Mouse (Mus musculus) bone marrow, adult 2 months (tissue): Measurements from ENCODE around the gene Aes. TPM values are rescaled to one million over a fixed set of nuclear protein-coding genes. Genes with fewer than 3 reads are reported as not detected.

Source experiments
- H3K27ac ChIP-seq: fragments of 200-500 bp; 2 replicates; pipeline ENCODE4 v1.5.1; 2012; ENCODE audit warnings: low read depth, mild to moderate bottlenecking, control low read depth, inconsistent platforms, low read length; ENCODE audit not compliant: control insufficient read depth, poor library complexity, insufficient read depth
- H3K4me1 ChIP-seq: fragments of 200-500 bp; 2 replicates; pipeline ENCODE4 v1.6.1; 2011; ENCODE audit warnings: low read length; ENCODE audit not compliant: control insufficient read depth, insufficient read depth
- H3K4me3 ChIP-seq: fragments of 200-500 bp; replicated peaks from 2 replicates; pipeline ENCODE3; 2011; ENCODE audit warnings: mild to moderate bottlenecking, low read depth, low read length, control low read depth; ENCODE audit not compliant: control insufficient read depth
- CTCF ChIP-seq: fragments of 200-500 bp; IDR thresholded peaks from 2 replicates; pipeline ENCODE4 v1.5.1; 2011; ENCODE audit warnings: low read length, control low read depth; ENCODE audit not compliant: control insufficient read depth, insufficient read depth
- POLR2A ChIP-seq: fragments of 200-500 bp; IDR thresholded peaks from 2 replicates; pipeline ENCODE4 v1.6.1; 2011; ENCODE audit warnings: low read depth, mild to moderate bottlenecking, control low read depth, low read length, borderline replicate concordance; ENCODE audit not compliant: control insufficient read depth
- whole genome bisulfite sequencing: fragments of 180-500 bp; shearing (Covaris S2); methylation state at CpG from one replicate; pipeline ENCODE4 v1.1.7; 2018; 5-methylcytosine and 5-hydroxymethylcytosine counted together
- polyA plus RNA-seq: library from polyadenylated mRNA; stranded (reverse); fragments of >200 nt; gene quantifications from 2 replicates; pipeline ENCODE4 v1.2.4, GENCODE M21; 2011; ENCODE audit warnings: low replicate concordance; ENCODE audit not compliant: missing spikeins, insufficient read depth, insufficient read length

Aes gene
- polyA plus RNA-seq, 1 experiment: 306 TPM

DNA sequence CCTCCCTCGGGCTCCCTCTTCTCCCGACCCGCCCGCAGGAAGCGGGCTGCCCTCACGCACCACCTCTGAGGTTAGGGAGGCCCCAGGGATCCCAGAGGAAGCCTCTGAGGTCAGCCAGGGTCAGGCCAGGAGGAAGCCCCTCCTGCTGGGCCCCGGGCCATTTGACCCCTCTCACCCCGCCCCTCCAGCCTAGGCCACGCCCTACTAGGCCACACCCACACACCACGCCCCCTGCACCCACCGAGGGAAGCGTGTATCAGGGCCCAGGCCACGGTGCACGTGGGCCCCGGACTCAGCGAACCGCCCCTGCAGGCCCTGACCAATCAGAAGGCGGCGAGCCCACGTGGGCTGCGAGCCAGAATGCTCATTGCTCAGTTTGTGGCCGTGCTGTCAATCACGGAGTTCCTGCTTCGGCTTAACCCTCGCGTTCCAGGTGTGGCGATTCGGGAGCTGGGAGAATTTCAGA, 41.5 kb downstream of the Aes start, which contains the start of gene Tle6:
Gene Tle6, minus strand, starts transcription at position 336 of the 466 bp plus-strand sequence.
- peaks cover 14% of the 10 kb centered on the region for H3K4me1 ChIP-seq
- peak within 1 kb of the TSS; percentile 0; the same call in 1 of the 2 replicates for H3K27ac ChIP-seq
- peak within 1 kb of the TSS; percentile 63 for H3K4me3 ChIP-seq
- no peak for TF ChIP-seq CTCF
- peak; percentile 45; the same call in 1 of the 2 replicates for TF ChIP-seq POLR2A
- WGBS: under 1% methylated on average over 28 of the region's 28 CpGs

- Histone ChIP-seq H3K4me3 (peak overlapping the region; percentile 63), H3K27ac (no peak overlapping the region), H3K4me1 (peaks cover 13% of the 10 kb centered on the region)
- TF ChIP-seq POLR2A (no peak), CTCF (no peak)
- WGBS: 28% methylated on average over 7 of the region's 7 CpGs
Measured at GRCm38 (mm10) chr10:81601396-81601905, 42.2 kb downstream of the Aes start.

DNA sequence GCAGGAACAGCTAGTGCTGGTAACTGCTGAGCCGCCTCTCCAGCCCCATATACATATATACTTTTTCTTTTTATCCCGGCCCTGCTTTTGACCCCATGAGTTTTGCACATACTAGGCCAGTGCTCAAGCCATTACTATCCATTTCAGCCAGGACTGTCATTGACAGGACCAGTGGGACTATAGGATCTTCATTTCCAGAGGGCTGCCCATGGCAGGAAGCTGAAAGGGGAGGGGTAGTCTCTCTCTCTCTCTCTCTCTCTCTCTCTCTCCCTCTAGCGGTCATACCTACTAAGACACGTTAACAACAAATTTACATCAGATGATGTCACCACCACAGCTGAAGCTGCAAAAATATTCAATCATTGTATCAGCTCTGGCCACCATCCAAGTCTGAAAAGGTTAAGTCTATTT, 43.5 kb downstream of the Aes start:
- no peak overlapping the region for H3K27ac ChIP-seq

DNA sequence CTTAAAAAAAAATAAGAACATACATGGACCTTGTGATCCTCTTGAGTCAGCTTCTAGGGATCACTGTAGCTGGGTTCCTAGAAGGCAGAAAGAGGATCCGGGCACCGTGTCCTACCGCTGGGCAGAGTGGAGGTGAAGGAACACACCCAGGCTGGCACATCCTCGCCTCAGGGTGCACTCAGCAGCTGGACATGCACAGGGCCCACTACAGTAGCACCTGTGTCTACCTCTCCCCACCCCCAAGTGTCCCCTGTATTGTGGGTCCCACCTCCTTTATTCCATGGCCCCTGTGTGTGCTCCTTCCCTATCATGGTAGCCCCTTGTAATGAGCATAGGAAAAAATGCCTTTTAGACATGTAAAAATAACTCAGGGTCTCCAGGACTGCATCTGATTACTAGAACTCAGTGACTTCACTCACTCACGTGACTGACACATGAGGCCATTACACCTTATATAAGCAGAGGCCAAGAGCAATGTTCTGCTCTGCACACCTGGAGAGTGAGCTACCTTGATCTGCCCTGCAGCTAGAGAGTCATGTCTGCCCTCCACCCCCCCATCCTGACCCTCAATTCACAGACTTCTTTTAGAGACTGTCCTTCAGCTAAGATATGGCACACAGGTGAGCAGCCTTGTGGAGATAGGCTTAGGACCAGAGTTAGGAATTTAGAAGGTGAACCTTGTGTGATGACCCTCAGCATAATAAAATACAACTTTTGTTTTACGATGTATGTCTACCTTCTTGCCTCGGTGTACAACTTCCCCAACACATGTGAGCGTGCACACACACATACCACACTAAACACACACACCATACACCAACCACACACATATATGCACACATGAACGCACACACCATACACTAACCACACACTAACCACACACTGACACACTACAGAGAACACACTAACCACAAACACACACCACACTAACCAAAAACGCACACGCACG, 45.0 kb downstream of the Aes start:
- H3K27ac ChIP-seq: peak overlapping the region; percentile 27; the same call in 1 of the 2 replicates
- TF ChIP-seq CTCF: no peak
- no peak for TF ChIP-seq POLR2A
- H3K4me3 ChIP-seq: peak overlapping the region; percentile 59
- 37% methylated on average over 12 of the region's 12 CpGs for WGBS
- peaks cover 8% of the 10 kb centered on the region; the same call in 1 of the 2 replicates for H3K4me1 ChIP-seq

More for the DNA sequence above, 43.5 kb downstream of the Aes start:
- H3K4me1 ChIP-seq: peaks cover 11% of the 10 kb centered on the region; the same call in 1 of the 2 replicates
- WGBS: 20% methylated on average over 4 of the region's 4 CpGs
- TF ChIP-seq POLR2A (no peak), CTCF (peak; percentile 38; the same call in 1 of the 2 replicates)
- H3K4me3 ChIP-seq: no peak overlapping the region

GRCm38 (mm10) chr10:81604968-81605665, 45.8 kb downstream of the Aes start:
- TF ChIP-seq CTCF (peak; percentile 91), POLR2A (no peak)
- WGBS: 3% methylated on average over 29 of the region's 29 CpGs
- Histone ChIP-seq H3K4me3 (peak overlapping the region; percentile 59), H3K4me1 (peaks cover 8% of the 10 kb centered on the region; the same call in 1 of the 2 replicates), H3K27ac (peak overlapping the region; percentile 71)

- WGBS: 1% methylated on average over 14 of the region's 14 CpGs
Measured at GRCm38 (mm10) chr10:81605666-81605973, 46.3 kb downstream of the Aes start.

DNA sequence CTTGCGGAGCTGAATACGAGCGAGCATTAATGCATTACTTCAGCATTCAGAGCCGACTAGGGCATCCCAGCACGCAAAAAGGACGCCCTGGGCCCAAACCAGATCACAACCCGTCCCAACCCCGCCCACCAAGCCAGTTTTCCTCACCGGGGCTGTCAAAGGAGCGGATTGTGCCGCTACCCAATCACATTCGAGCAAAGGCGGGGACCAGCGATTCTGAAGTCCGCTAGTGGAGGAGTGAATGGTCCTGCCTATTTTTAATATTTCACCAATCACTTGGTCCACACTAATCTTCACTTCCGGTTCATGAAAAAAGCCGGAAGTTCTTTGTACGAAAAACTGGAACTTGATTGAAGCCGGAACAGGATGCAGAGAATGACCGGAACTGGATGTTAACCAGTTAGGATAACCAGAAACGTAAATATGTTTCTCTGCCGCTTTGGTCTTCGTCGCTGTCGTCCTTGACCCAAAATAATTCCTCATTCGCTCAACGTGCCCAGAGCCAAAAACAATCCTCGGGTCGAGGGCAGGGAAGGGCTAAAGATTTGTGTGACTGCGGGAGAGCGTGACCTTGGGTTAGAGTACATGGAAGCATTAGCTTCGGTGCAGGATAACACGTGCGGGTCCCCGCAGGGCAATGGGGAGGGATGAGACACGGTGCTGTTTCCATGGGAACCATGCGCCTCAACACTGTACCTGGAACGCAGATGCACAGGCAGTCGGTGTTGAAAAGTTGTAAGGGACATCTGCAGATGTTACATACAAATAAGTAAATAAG, 46.9 kb downstream of the Aes start, which contains the start of gene BC025920:
Gene BC025920, plus strand, starts transcription at position 297 of the 778 bp plus-strand sequence.
- Histone ChIP-seq H3K27ac (peak within 1 kb of the TSS; percentile 71), H3K4me3 (peak within 1 kb of the TSS; percentile 84), H3K4me1 (peaks cover 8% of the 10 kb centered on the region; the same call in 1 of the 2 replicates)
- TF ChIP-seq CTCF: no peak
- peak; percentile 59 for TF ChIP-seq POLR2A
- 3% methylated on average over 39 of the region's 39 CpGs for WGBS

More at GRCm38 (mm10) chr10:81605666-81605973, 46.3 kb downstream of the Aes start:
- H3K27ac ChIP-seq: peak overlapping the region; percentile 71
- TF ChIP-seq POLR2A (no peak), CTCF (no peak)
- peaks cover 8% of the 10 kb centered on the region; the same call in 1 of the 2 replicates for H3K4me1 ChIP-seq
- H3K4me3 ChIP-seq: peak overlapping the region; percentile 47
